Mouse (Mus musculus) erythroblast, embryonic 14.5 days (primary cell): ENCODE data around the gene Klhl42. TPM values are rescaled to one million over a fixed set of nuclear protein-coding genes. Genes with fewer than 3 reads are reported as not detected.
A peak's percentile ranks its signal among the peaks of the same experiment; 100 is the strongest.

Source experiments
- H3K27me3 ChIP-seq: 2 replicates; pipeline ENCODE4 v1.6.1; 2012; ENCODE audit warnings: inconsistent platforms; ENCODE audit not compliant: control insufficient read depth
- H3K36me3 ChIP-seq: 2 replicates; pipeline ENCODE4 v1.6.1; 2012; ENCODE audit warnings: mild to moderate bottlenecking, inconsistent platforms; ENCODE audit not compliant: control insufficient read depth
- H3K4me1 ChIP-seq: 2 replicates; pipeline ENCODE4 v1.6.1; 2012; ENCODE audit warnings: inconsistent platforms; ENCODE audit not compliant: control insufficient read depth
- H3K4me3 ChIP-seq: replicated peaks from 2 replicates; pipeline ENCODE3; 2012; ENCODE audit warnings: moderate library complexity, mild to moderate bottlenecking, inconsistent platforms
- H3K9me3 ChIP-seq: 2 replicates; pipeline ENCODE4 v1.6.1; 2012; ENCODE audit warnings: low read length, inconsistent platforms, mixed read lengths; ENCODE audit not compliant: control insufficient read depth
- GATA1 ChIP-seq: IDR thresholded peaks from 2 replicates; pipeline ENCODE4 v1.6.1; 2012; ENCODE audit warnings: low read length, inconsistent platforms, mixed read lengths
- TAL1 ChIP-seq: IDR thresholded peaks from 3 replicates; pipeline ENCODE4 v1.6.1; 2012; ENCODE audit warnings: low read length, inconsistent platforms, mixed read lengths
- polyA plus RNA-seq: library from polyadenylated mRNA; stranded (reverse); fragments of >175 nt; gene quantifications from 2 replicates; pipeline ENCODE4 v1.2.3, GENCODE M21; 2012

Klhl42 gene
- 0.01 and 0.02 TPM in 2 replicates for polyA plus RNA-seq

GRCm38 (mm10) chr6:147091136-147092120, at the start of gene Klhl42:
Klhl42 (plus strand) TSS chr6:147091379.
- H3K27me3 ChIP-seq: peaks cover 15% of the 10 kb centered on the region
- H3K4me3 ChIP-seq: peak within 1 kb of the TSS; percentile 82
- peaks cover 10% of the 10 kb centered on the region for H3K36me3 ChIP-seq
- no peaks in the 10 kb centered on the region for H3K9me3 ChIP-seq
- TF ChIP-seq GATA1 (no peak), TAL1 (no peak)
- peaks cover 26% of the 10 kb centered on the region for H3K4me1 ChIP-seq

- peak within 1 kb of the TSS; percentile 97 for H3K4me3 ChIP-seq
Observed at GRCm38 (mm10) chr6:147042291-147043290, 48.6 kb upstream of the Klhl42 start, which contains the start of gene Mrps35. Mrps35 (plus strand) TSS chr6:147042764.

GRCm38 (mm10) chr6:147043633-147044032, 47.5 kb upstream of the Klhl42 start:
- Histone ChIP-seq H3K4me1 (peaks cover 25% of the 10 kb centered on the region), H3K36me3 (peaks cover 18% of the 10 kb centered on the region), H3K27me3 (peaks cover 6% of the 10 kb centered on the region), H3K4me3 (peak overlapping the region; percentile 97), H3K9me3 (no peaks in the 10 kb centered on the region)
- TF ChIP-seq GATA1 (no peak), TAL1 (no peak)

More at GRCm38 (mm10) chr6:147042291-147043290, 48.6 kb upstream of the Klhl42 start, which contains the start of gene Mrps35:
- H3K36me3 ChIP-seq: peaks cover 11% of the 10 kb centered on the region
- peaks cover 6% of the 10 kb centered on the region for H3K27me3 ChIP-seq
- H3K9me3 ChIP-seq: no peaks in the 10 kb centered on the region
- TF ChIP-seq GATA1: no peak
- no peak for TF ChIP-seq TAL1
- H3K4me1 ChIP-seq: peaks cover 25% of the 10 kb centered on the region

GRCm38 (mm10) chr6:147049239-147049805, 41.9 kb upstream of the Klhl42 start:
- TF ChIP-seq GATA1 (no peak), TAL1 (no peak)
- Histone ChIP-seq H3K4me1 (peaks cover 3% of the 10 kb centered on the region; the same call in 1 of the 2 replicates), H3K9me3 (no peaks in the 10 kb centered on the region), H3K36me3 (peaks cover 55% of the 10 kb centered on the region), H3K27me3 (no peaks in the 10 kb centered on the region), H3K4me3 (no peak overlapping the region)

- H3K9me3 ChIP-seq: no peaks in the 10 kb centered on the region
- peaks cover 71% of the 10 kb centered on the region for H3K36me3 ChIP-seq
- TF ChIP-seq GATA1 (no peak), TAL1 (no peak)
- no peaks in the 10 kb centered on the region for H3K27me3 ChIP-seq
- H3K4me3 ChIP-seq: no peak overlapping the region
- no peaks in the 10 kb centered on the region for H3K4me1 ChIP-seq
Observed at GRCm38 (mm10) chr6:147051666-147052065, 39.5 kb upstream of the Klhl42 start.

- Histone ChIP-seq H3K4me1 (no peaks in the 10 kb centered on the region), H3K9me3 (no peaks in the 10 kb centered on the region), H3K4me3 (no peak overlapping the region), H3K36me3 (peaks cover 70% of the 10 kb centered on the region), H3K27me3 (no peaks in the 10 kb centered on the region)
- no peak for TF ChIP-seq GATA1
- no peak for TF ChIP-seq TAL1
Observed at GRCm38 (mm10) chr6:147052440-147052839, 38.7 kb upstream of the Klhl42 start.

- TF ChIP-seq GATA1 (no peak), TAL1 (no peak)
- Histone ChIP-seq H3K27me3 (no peaks in the 10 kb centered on the region), H3K4me3 (no peak overlapping the region), H3K4me1 (no peaks in the 10 kb centered on the region), H3K36me3 (peaks cover 70% of the 10 kb centered on the region), H3K9me3 (no peaks in the 10 kb centered on the region)
Observed at GRCm38 (mm10) chr6:147053785-147054646, 37.2 kb upstream of the Klhl42 start.
